Mouse (Mus musculus): ENCODE data around the gene Cldn7. TPM values are rescaled to one million over a fixed set of nuclear protein-coding genes. Genes with fewer than 3 reads are reported as not detected.

The Cldn7 gene
- polyA plus RNA-seq, 1 experiment: not detected

DNA sequence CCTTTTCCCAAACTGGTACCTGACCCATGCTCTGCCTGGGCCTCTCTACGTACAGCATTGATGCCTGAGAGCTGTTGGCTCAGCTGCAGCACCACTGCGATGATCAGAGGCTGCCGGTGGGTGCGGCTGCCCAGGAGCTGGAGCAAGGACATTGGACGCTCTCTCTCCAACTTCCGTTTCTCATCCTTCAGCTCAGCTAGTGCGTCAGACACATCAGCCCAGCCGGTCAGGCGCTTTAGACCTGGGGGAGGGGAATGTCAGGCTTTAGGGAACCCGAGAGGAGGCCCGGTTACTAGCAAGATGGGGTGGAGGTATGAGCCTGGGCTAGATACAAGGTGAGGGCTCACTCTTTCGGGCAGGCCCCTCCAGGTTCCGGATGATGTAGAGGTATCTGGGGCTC lies 19.4 kb upstream of the Cldn7 start:
- Histone ChIP-seq H3K36me3 (ENCODE audit: control insufficient read depth, insufficient read depth) (no peaks in the 10 kb centered on the region), H3K79me2 (ENCODE audit: control insufficient read depth, insufficient read depth) (no peaks in the 10 kb centered on the region), H3K27me3 (ENCODE audit: control insufficient read depth, insufficient read depth, insufficient read length) (peaks cover 5% of the 10 kb centered on the region), H3ac (ENCODE audit: control insufficient read depth, insufficient read length) (no peak overlapping the region), H3K4me2 (ENCODE audit: low read depth) (no peak overlapping the region), H3K4me3 (no peak overlapping the region)
- TF ChIP-seq MAX (IDR thresholded peaks at IDR 0.05; ENCODE audit: low read depth) (no peak), MYOG (IDR thresholded peaks at IDR 0.05; ENCODE audit: control insufficient read depth in 1 of 3, insufficient read depth in 1 of 3, insufficient read length in 2 of 3, low read depth in 2 of 3) (no peak)

DNA sequence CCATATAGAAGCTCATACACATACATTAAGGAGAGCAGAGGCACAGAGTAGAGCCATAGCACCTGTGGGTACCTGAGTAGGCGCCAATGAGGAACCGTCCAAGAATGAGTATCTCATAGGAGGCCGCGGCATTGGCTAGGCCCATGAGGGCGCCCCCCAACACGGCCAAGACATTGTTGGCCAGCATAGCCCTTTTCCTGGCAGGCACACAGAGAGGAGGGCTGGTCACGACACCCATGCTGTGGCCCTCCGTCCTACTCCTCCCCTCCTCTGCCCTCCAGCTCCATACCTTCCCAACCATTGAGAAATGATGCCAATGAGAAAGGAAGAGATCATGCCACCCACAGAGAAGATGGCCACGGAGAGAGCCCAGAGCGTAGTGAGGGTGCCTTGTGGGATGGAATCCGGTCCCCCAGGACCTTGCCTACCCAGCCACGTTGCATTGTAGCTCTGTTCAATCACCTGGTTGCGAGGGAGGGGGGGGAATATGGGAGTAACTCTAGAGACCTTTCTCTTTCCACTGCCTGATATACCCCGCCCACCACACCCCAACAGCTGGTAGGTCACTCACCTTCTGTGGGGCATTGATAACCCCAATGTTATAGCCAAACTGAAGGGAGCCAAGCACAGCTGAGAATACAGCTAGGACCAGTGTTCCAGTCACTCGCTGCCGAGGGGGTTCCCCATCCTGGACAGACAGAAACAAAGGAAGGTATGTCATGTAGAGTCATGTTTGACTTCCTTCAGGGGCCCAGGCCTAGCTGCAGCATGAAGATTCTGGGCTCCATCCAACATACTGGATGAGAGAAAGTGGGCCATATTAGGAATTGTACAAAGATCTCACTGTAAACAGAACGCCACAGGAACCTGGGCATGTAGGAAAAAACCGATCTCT lies 18.3 kb upstream of the Cldn7 start:
- TF ChIP-seq TCF12 (IDR thresholded peaks at IDR 0.05; ENCODE audit: insufficient read depth, poor library complexity, severe bottlenecking) (no peak), MYOD1 (IDR thresholded peaks at IDR 0.05; ENCODE audit: control insufficient read depth in 1 of 3, insufficient read length in 2 of 3, low read depth in 2 of 3) (no peak), POLR2A (IDR thresholded peaks at IDR 0.05; ENCODE audit: insufficient read length, low read depth) (no peak), TCF3 (IDR thresholded peaks at IDR 0.05; ENCODE audit: insufficient read length, low read depth) (no peak), USF1 (IDR thresholded peaks at IDR 0.05; ENCODE audit: low read depth) (no peak), MYOG (IDR thresholded peaks at IDR 0.05; ENCODE audit: control insufficient read depth in 1 of 3, insufficient read depth in 1 of 3, insufficient read length in 2 of 3, low read depth in 2 of 3) (no peak), CEBPB (IDR thresholded peaks at IDR 0.05; ENCODE audit: insufficient read depth, poor library complexity, severe bottlenecking) (no peak), MAX (IDR thresholded peaks at IDR 0.05; ENCODE audit: low read depth) (no peak), REST (IDR thresholded peaks at IDR 0.05; ENCODE audit: insufficient read depth, insufficient read length) (no peak), SRF (IDR thresholded peaks at IDR 0.05; ENCODE audit: control insufficient read depth, insufficient read length, low read depth) (no peak)
- Histone ChIP-seq H3ac (ENCODE audit: control insufficient read depth, insufficient read length) (no peak overlapping the region), H3K27me3 (ENCODE audit: control insufficient read depth, insufficient read depth, insufficient read length) (no peaks in the 10 kb centered on the region), H3K79me2 (ENCODE audit: control insufficient read depth, insufficient read depth) (no peaks in the 10 kb centered on the region), H3K36me3 (ENCODE audit: control insufficient read depth, insufficient read depth) (no peaks in the 10 kb centered on the region), H3K4me2 (ENCODE audit: low read depth) (no peak overlapping the region), H3K4me3 (no peak overlapping the region)

DNA sequence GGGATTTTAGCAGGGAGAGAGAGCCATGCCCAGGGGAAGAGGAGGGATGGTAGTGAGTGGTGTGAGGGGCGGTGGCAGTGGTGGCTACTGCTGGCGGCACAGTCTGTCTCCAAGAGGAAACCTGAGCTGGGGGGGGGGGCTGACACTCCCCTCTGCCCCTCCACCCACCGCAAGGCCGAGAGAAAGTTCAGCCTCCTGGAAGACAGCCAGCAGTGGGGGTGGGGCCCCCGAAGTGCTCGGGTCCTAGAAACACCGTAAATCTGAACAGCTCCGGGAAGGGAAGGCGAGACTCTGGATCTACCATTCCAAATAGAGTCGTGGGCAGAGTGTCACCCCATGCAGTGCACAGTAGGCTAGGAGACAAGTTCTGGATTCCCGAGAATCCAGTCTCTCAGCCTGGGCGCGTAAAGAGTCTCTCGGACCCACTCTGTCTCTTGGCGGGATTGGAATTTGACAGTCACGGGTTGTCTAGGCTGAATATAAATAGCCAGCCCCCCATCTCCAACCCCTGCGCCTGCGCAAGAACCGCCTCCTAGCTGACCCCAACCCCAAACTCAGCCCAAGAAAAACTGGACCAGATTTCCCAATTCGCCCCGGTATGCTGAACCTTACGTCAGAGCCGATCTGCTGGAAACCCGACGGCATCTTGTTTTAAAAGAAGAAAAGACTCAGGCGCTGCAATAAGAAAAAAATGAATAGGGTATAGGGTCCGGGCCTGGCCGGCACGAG lies 17.1 kb upstream of the Cldn7 start:
- TF ChIP-seq MYOD1 (IDR thresholded peaks at IDR 0.05; ENCODE audit: control insufficient read depth in 1 of 3, insufficient read length in 2 of 3, low read depth in 2 of 3): no peak
- TF ChIP-seq E2F4 (IDR thresholded peaks at IDR 0.05; ENCODE audit: insufficient read depth): no peak
- TF ChIP-seq MAX (IDR thresholded peaks at IDR 0.05; ENCODE audit: low read depth): no peak
- no peak for TF ChIP-seq SRF (IDR thresholded peaks at IDR 0.05; ENCODE audit: control insufficient read depth, insufficient read length, low read depth)
- TF ChIP-seq REST (IDR thresholded peaks at IDR 0.05; ENCODE audit: insufficient read depth, insufficient read length): no peak
- no peak for TF ChIP-seq USF1 (IDR thresholded peaks at IDR 0.05; ENCODE audit: low read depth)
- TF ChIP-seq POLR2AphosphoS2 (IDR thresholded peaks at IDR 0.05; ENCODE audit: insufficient read length, low read depth): no peak
- no peak for TF ChIP-seq CEBPB (IDR thresholded peaks at IDR 0.05; ENCODE audit: insufficient read depth, poor library complexity, severe bottlenecking)
- TF ChIP-seq POLR2A (IDR thresholded peaks at IDR 0.05; ENCODE audit: insufficient read length, low read depth): no peak
- TF ChIP-seq TCF12 (IDR thresholded peaks at IDR 0.05; ENCODE audit: insufficient read depth, poor library complexity, severe bottlenecking): no peak
- TF ChIP-seq TCF3 (IDR thresholded peaks at IDR 0.05; ENCODE audit: insufficient read length, low read depth): no peak
- no peak for TF ChIP-seq MYOG (IDR thresholded peaks at IDR 0.05; ENCODE audit: control insufficient read depth in 1 of 3, insufficient read depth in 1 of 3, insufficient read length in 2 of 3, low read depth in 2 of 3)
- no peak overlapping the region for H3ac ChIP-seq (ENCODE audit: control insufficient read depth, insufficient read length)
- no peaks in the 10 kb centered on the region for H3K36me3 ChIP-seq (ENCODE audit: control insufficient read depth, insufficient read depth)
- H3K4me2 ChIP-seq (ENCODE audit: low read depth): peak overlapping the region; percentile 99
- no peaks in the 10 kb centered on the region for H3K79me2 ChIP-seq (ENCODE audit: control insufficient read depth, insufficient read depth)
- H3K4me3 ChIP-seq: peak overlapping the region; percentile 30
- no peaks in the 10 kb centered on the region for H3K27me3 ChIP-seq (ENCODE audit: control insufficient read depth, insufficient read depth, insufficient read length)

DNA sequence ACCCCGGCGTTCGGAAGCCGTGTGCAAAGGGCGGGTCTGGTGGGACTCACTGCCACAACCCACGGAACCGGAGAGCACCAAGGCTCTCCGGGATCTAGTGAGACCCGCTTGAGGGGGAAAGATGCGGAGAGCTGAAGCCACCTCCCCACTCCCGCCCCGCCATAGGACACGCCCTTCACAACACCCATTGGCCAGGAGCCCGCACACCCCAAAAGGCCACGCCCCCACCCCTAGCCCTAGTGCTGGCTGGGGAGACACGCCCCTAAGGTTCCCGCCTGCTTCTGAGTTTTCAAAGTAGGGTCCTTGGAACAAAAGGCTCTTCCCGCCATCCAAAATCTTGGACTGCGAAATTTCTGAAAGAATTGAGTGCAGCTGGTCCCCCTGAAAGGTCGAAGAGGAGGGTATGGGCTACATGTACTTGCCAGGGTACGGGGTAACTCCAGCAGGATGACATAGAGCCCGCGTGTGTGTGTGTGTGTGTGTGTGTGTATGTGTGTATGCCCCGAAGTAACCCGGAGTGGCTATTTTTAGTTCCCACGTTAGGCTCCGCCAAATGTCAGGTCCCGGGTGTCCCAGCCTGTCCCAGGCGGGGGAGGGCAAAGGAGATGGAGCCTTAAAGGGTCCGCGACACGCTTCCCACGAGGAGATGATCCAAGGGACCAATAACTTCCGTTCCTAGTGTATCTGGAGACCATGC lies 16.4 kb upstream of the Cldn7 start, which contains the start of gene Slc2a4:
Slc2a4 (minus strand) TSS at position 123 of the 697 bp plus-strand sequence.
- Histone ChIP-seq H3K4me2 (ENCODE audit: low read depth) (peak within 1 kb of the TSS; percentile 99), H3K4me3 (peak within 1 kb of the TSS; percentile 30), H3K27me3 (ENCODE audit: control insufficient read depth, insufficient read depth, insufficient read length) (no peaks in the 10 kb centered on the region), H3K79me2 (ENCODE audit: control insufficient read depth, insufficient read depth) (no peaks in the 10 kb centered on the region), H3K36me3 (ENCODE audit: control insufficient read depth, insufficient read depth) (no peaks in the 10 kb centered on the region), H3ac (ENCODE audit: control insufficient read depth, insufficient read length) (no peak within 1 kb of the TSS)
- peak; percentile 58 for TF ChIP-seq POLR2A (IDR thresholded peaks at IDR 0.05; ENCODE audit: insufficient read length, low read depth)
- TF ChIP-seq REST (IDR thresholded peaks at IDR 0.05; ENCODE audit: insufficient read depth, insufficient read length): no peak
- no peak for TF ChIP-seq E2F4 (IDR thresholded peaks at IDR 0.05; ENCODE audit: insufficient read depth)
- peak; percentile 31 for TF ChIP-seq POLR2AphosphoS2 (IDR thresholded peaks at IDR 0.05; ENCODE audit: insufficient read length, low read depth)
- TF ChIP-seq USF1 (IDR thresholded peaks at IDR 0.05; ENCODE audit: low read depth): no peak
